Mouse (Mus musculus) testis, adult 2 months (tissue): ENCODE data around the gene Inmt.

Experiments used
- CTCF ChIP-seq: fragments of 200-500 bp; IDR thresholded peaks from 2 replicates; pipeline ENCODE4 v1.5.1; 2012; ENCODE audit warnings: low read depth, mild to moderate bottlenecking, inconsistent platforms, low read length, moderate library complexity; ENCODE audit not compliant: control insufficient read depth, insufficient read depth, insufficient replicate concordance
- POLR2A ChIP-seq: fragments of 200-500 bp; IDR thresholded peaks from 2 replicates; pipeline ENCODE4 v1.6.1; 2012; ENCODE audit warnings: low read depth, mild to moderate bottlenecking, inconsistent platforms, low read length, moderate library complexity; ENCODE audit not compliant: control insufficient read depth

GRCm38 (mm10) chr6:55161311-55161761, 13.5 kb downstream of the Inmt start:
- no peak for TF ChIP-seq CTCF
- TF ChIP-seq POLR2A, result no peak
